Mouse (Mus musculus) spleen, embryonic (tissue): ENCODE measurements around the gene Dmrtb1.

ENCODE experiments used
- CTCF ChIA-PET: fragments of 350-600 bp; sonication (Branson Sonifier 250); formaldehyde crosslinking; loops from one replicate; lab custom pipeline; 2022; lab: Charles Lee

Dmrtb1 gene

GRCm38 (mm10) chr4:107681099-107681849 is 2.8 kb downstream of the Dmrtb1 start:
- CTCF ChIA-PET, result no interaction called here

- CTCF ChIA-PET, result no interaction called here
These were observed 3.5 kb downstream of the Dmrtb1 start for GRCm38 (mm10) chr4:107680311-107681098.

- CTCF ChIA-PET, result no interaction called here
These were observed 8.4 kb downstream of the Dmrtb1 start for GRCm38 (mm10) chr4:107675645-107676044.

- CTCF ChIA-PET, result no interaction called here
These were observed 9.7 kb downstream of the Dmrtb1 start for GRCm38 (mm10) chr4:107674322-107674644.

GRCm38 (mm10) chr4:107673638-107674321 is 10.2 kb downstream of the Dmrtb1 start:
- CTCF ChIA-PET, result no interaction called here

GRCm38 (mm10) chr4:107670731-107671130 is 13.3 kb downstream of the Dmrtb1 start:
- CTCF ChIA-PET, result no interaction called here

- CTCF ChIA-PET, result no interaction called here
These were observed 15.5 kb downstream of the Dmrtb1 start for GRCm38 (mm10) chr4:107668514-107668913.

GRCm38 (mm10) chr4:107660649-107661048 is 23.4 kb downstream of the Dmrtb1 start:
- CTCF ChIA-PET, result no interaction called here

GRCm38 (mm10) chr4:107653280-107653643 is 30.8 kb downstream of the Dmrtb1 start:
- CTCF ChIA-PET, result no interaction called here

GRCm38 (mm10) chr4:107652598-107653279 is 31.3 kb downstream of the Dmrtb1 start:
- CTCF ChIA-PET, result no interaction called here

GRCm38 (mm10) chr4:107651021-107651496 is 33.0 kb downstream of the Dmrtb1 start:
- CTCF ChIA-PET, result no interaction called here

- CTCF ChIA-PET, result no interaction called here
These were observed 35.0 kb downstream of the Dmrtb1 start for GRCm38 (mm10) chr4:107648959-107649485.

GRCm38 (mm10) chr4:107641624-107642023 is 42.4 kb downstream of the Dmrtb1 start:
- CTCF ChIA-PET, result no interaction called here

- CTCF ChIA-PET, result no interaction called here
These were observed 45.7 kb downstream of the Dmrtb1 start for GRCm38 (mm10) chr4:107638303-107638702.

- CTCF ChIA-PET, result no interaction called here
These were observed 46.4 kb downstream of the Dmrtb1 start for GRCm38 (mm10) chr4:107637670-107638069.

GRCm38 (mm10) chr4:107636099-107636498 is 47.9 kb downstream of the Dmrtb1 start:
- CTCF ChIA-PET, result no interaction called here

GRCm38 (mm10) chr4:107634631-107635030 is 49.4 kb downstream of the Dmrtb1 start:
- CTCF ChIA-PET, result no interaction called here

GRCm38 (mm10) chr4:107628921-107629411 is 55.1 kb downstream of the Dmrtb1 start:
- CTCF ChIA-PET, result no interaction called here

- CTCF ChIA-PET, result no interaction called here
These were observed 55.8 kb downstream of the Dmrtb1 start for GRCm38 (mm10) chr4:107628226-107628625.
